Mouse (Mus musculus) T-helper 1 cell (primary cell): Measurements from ENCODE around the gene Gm43552.

ENCODE experiments used
- in situ Hi-C: fragments of 300-600 bp; cut with MboI, MseI; formaldehyde crosslinking; loops from one replicate; pipeline ENCODE4 v1.15.1; 2025; ENCODE audit warnings: high pct_unique_total_duplicates

The Gm43552 gene

GRCm38 (mm10) chr5:65385704-65386103, 106.9 kb downstream of the Gm43552 start:
- in situ Hi-C loops: loop anchor here (5.0 kb wide), 1 partner anchor 48 kb away; the partner anchor contains the start of gene Rfc1
